Mouse (Mus musculus) kidney, adult 2 months (tissue): ENCODE results near the gene Art1.

Source experiments
- CTCF ChIP-seq: fragments of 200-500 bp; conservative IDR thresholded peaks from 2 replicates; pipeline ENCODE4 v1.5.1; 2011; ENCODE audit warnings: low read depth, mild to moderate bottlenecking, control low read depth, low read length, moderate library complexity, mixed read lengths; ENCODE audit not compliant: insufficient read depth, insufficient read length
- POLR2A ChIP-seq: fragments of 200-500 bp; IDR thresholded peaks from one replicate; pipeline ENCODE4 v1.6.1; 2011; ENCODE audit warnings: low read depth, low read length, control low read depth

- TF ChIP-seq CTCF = no peak
- no peak for TF ChIP-seq POLR2A
Observed at GRCm38 (mm10) chr7:102113151-102113729, 11.7 kb downstream of the Art1 start.
